Mouse (Mus musculus) bone marrow macrophage, adult 2 months (primary cell): ENCODE measurements around the gene Wdcp.
"Not testable (repeated sequence)": the region's sequence is repeated elsewhere in the genome, so short reads cannot be mapped to it uniquely, and the experiment has no call there.

Experiments
- CTCF ChIP-seq: IDR thresholded peaks from 2 replicates; pipeline ENCODE4 v1.5.1; 2012; ENCODE audit warnings: low read depth, mild to moderate bottlenecking, low read length, moderate library complexity
- POLR2A ChIP-seq: IDR thresholded peaks from 2 replicates; pipeline ENCODE4 v1.6.1; 2012; ENCODE audit warnings: mild to moderate bottlenecking, low read depth, low read length, borderline replicate concordance

DNA sequence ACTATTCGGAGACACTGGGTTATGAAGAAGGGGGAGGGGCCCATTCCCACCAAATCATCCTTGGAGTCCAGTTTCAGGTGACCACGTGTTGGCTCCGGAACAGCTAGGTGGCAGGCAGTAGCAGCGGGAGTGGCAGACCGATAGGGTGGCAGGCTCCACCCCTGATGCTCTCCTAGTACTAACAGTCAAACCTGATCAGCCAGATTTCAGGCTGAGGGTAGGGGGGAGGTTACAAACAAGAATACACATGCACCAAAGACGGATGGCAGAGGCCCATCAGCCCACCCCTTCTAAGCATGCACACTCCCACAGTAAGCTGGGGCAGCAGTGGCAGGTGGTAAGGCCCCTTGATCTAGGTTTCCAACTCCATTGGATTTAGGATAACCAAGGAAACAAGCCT, 45.6 kb upstream of the Wdcp start:
- TF ChIP-seq POLR2A, CTCF: not testable (repeated sequence)
